Mouse (Mus musculus) monocyte, adult 5-6 weeks (primary cell): ENCODE measurements around the gene Extl1. TPM values are rescaled to one million over a fixed set of nuclear protein-coding genes. Genes with fewer than 3 reads are reported as not detected.

Experiments
- ATAC-seq: fragments of 153-309, 156-312 bp; replicated peaks from 2 replicates; pipeline ENCODE4 v1.8.0; 2017; ENCODE audit warnings: mild to moderate bottlenecking; ENCODE audit not compliant: low TSS enrichment, insufficient number of reproducible peaks, severe bottlenecking, poor library complexity, low FRiP score
- total RNA-seq: library from RNA; stranded (forward); fragments of 200-1000, 200-491, 200-594 nt; gene quantifications from 3 replicates; pipeline ENCODE4 v1.2.3, GENCODE M21; 2017

Extl1 gene
- total RNA-seq, 1 experiment from 2014 or later, result not detected

- ATAC-seq, result no peak
Measured at GRCm38 (mm10) chr4:134326859-134327530, 56.7 kb downstream of the Extl1 start.

GRCm38 (mm10) chr4:134324655-134325054 is 59.0 kb downstream of the Extl1 start:
- no peak for ATAC-seq

GRCm38 (mm10) chr4:134321524-134321923 is 62.1 kb downstream of the Extl1 start:
- ATAC-seq, result no peak

- ATAC-seq, result no peak
Measured at GRCm38 (mm10) chr4:134319674-134320073, 64.0 kb downstream of the Extl1 start.

- no peak for ATAC-seq
Measured at GRCm38 (mm10) chr4:134319074-134319473, 64.6 kb downstream of the Extl1 start.

GRCm38 (mm10) chr4:134316390-134316789 is 67.3 kb downstream of the Extl1 start:
- ATAC-seq, result no peak

GRCm38 (mm10) chr4:134315470-134315869 is 68.2 kb downstream of the Extl1 start:
- no peak for ATAC-seq

GRCm38 (mm10) chr4:134314876-134315275 is 68.8 kb downstream of the Extl1 start, which contains the start of gene Trim63:
Trim63 (plus strand) TSS chr4:134315120.
- no peak for ATAC-seq

GRCm38 (mm10) chr4:134314081-134314655 is 69.5 kb downstream of the Extl1 start:
- ATAC-seq, result no peak

- ATAC-seq, result no peak
Measured at GRCm38 (mm10) chr4:134312901-134313300, 70.7 kb downstream of the Extl1 start.

- no peak for ATAC-seq
Measured at GRCm38 (mm10) chr4:134312341-134312740, 71.3 kb downstream of the Extl1 start.

GRCm38 (mm10) chr4:134311784-134312183 is 71.9 kb downstream of the Extl1 start:
- ATAC-seq, result no peak

- no peak for ATAC-seq
Measured at GRCm38 (mm10) chr4:134310656-134311055, 73.0 kb downstream of the Extl1 start.

- ATAC-seq, result no peak
Measured at GRCm38 (mm10) chr4:134310106-134310505, 73.5 kb downstream of the Extl1 start.

- ATAC-seq, result peak; percentile 85
Measured at GRCm38 (mm10) chr4:134307367-134308072, 76.1 kb downstream of the Extl1 start.

- no peak for ATAC-seq
Measured at GRCm38 (mm10) chr4:134306963-134307362, 76.7 kb downstream of the Extl1 start.
